8 mouse cellular contexts compared by ENCODE assay signal in the genomic region with DNA sequence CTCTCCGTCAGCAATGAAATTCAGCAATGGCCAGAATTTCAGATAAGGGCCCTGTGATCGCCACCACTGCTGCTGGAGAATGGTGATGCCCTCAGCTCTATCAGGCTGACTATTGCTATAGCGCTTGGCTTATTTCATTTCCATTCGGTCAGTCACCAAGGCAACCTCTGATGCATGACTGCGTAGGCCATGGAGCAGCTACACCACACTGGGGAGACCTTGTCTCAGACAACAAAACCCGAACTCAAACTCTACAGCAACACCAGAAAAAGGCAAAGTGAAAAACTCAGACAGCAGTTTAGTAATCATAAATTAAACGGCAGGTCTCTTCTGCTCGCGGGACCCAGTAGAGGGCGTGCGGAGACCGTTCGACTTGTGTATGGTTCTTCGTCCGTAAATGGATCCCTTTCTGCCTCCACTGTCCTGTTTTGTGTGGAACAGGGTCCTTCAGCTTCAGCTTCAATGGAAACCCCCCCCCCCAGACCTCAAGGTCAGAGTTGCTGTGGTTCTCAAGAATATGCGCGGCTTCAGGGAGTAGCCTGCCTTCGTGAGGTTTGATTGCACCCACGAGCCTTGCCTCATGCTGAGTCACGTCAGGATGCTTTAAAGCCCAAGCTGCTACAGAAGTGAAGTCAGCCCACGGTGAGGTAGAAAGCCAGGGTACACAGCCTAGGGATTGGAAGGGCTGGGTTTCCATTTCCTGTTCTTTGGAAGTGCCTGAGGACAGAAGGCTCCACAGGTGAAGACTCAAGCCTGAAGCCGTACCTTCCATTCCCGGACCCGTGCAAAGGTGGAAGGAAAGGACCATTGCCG. TPM values are rescaled to one million over a fixed set of nuclear protein-coding genes. Genes with fewer than 3 reads are reported as not detected.
DNase-seq lines count a peak whose midpoint lies in the region; ATAC-seq and TF ChIP-seq lines count a peak whose summit lies in the region.

No protein-coding gene starts in this region.

- H3K4me3 ChIP-seq in left cerebral cortex, adult 2 months, result no peak overlapping the region
- no peak overlapping the region; the same call in 1 of the 2 replicates for H3K4me3 ChIP-seq in heart, embryonic 16.5 days (ENCODE audit: low read length)
- no peak overlapping the region for H3K4me3 ChIP-seq in neural tube, embryonic 11.5 days (ENCODE audit: low read depth, low read length)

- no peaks in the 10 kb centered on the region for H3K9me3 ChIP-seq in heart, embryonic 16.5 days (replicated peaks; ENCODE audit: control insufficient read depth, low read length)
- H3K9me3 ChIP-seq in neural tube, embryonic 11.5 days (ENCODE audit: control insufficient read depth, low read length), result no peaks in the 10 kb centered on the region

- peak; percentile 69 for TF ChIP-seq CTCF in left cerebral cortex, adult 2 months (IDR thresholded peaks at IDR 0.05)

- H3K9ac ChIP-seq in heart, embryonic 16.5 days (ENCODE audit: low read length), result no peak overlapping the region
- H3K9ac ChIP-seq in neural tube, embryonic 11.5 days (ENCODE audit: low read length), result no peak overlapping the region; the same call in 1 of the 2 replicates

- 30% methylated on average over 25 of the region's 25 CpGs for WGBS in heart, embryonic 16.5 days
- 31% methylated on average over 25 of the region's 25 CpGs for WGBS in neural tube, embryonic 11.5 days

- no peak for ATAC-seq in heart, embryonic 16.5 days (replicated peaks; ENCODE audit: extremely low read depth, insufficient read depth, low FRiP score)
- ATAC-seq in neural tube, embryonic 11.5 days (ENCODE audit: insufficient read depth, low FRiP score, low TSS enrichment), result no peak
- no peak for ATAC-seq in erythroid progenitor cell, adult 5-6 weeks (replicated peaks; ENCODE audit: low FRiP score, poor library complexity, severe bottlenecking)

- H3K36me3 ChIP-seq in heart, embryonic 16.5 days (ENCODE audit: control insufficient read depth, insufficient read depth), result no peaks in the 10 kb centered on the region
- no peaks in the 10 kb centered on the region for H3K36me3 ChIP-seq in neural tube, embryonic 11.5 days (ENCODE audit: control insufficient read depth, insufficient read depth, low read length)

- peak overlapping the region; percentile 58 for H3K4me2 ChIP-seq in heart, embryonic 16.5 days (ENCODE audit: low read depth, low read length)
- peak overlapping the region; percentile 39 for H3K4me2 ChIP-seq in neural tube, embryonic 11.5 days (ENCODE audit: low read depth)

- H3K27me3 ChIP-seq in heart, embryonic 16.5 days (ENCODE audit: control insufficient read depth, insufficient read depth, low read length), result no peaks in the 10 kb centered on the region
- no peaks in the 10 kb centered on the region for H3K27me3 ChIP-seq in neural tube, embryonic 11.5 days (ENCODE audit: control insufficient read depth, insufficient read depth, low read length)

- intact Hi-C loops in left cerebral cortex, adult 2 months (cut with DNase I), result loop anchor here (1.0 to 5.0 kb wide), 4 partner anchors 150 to 620 kb away; no protein-coding TSS in a partner anchor
- intact Hi-C loops in left cerebral cortex, postnatal 14 days (cut with DNase I), result loop anchor here (1.0 to 5.0 kb wide), 2 partner anchors 246 to 320 kb away; no protein-coding TSS in a partner anchor

- H3K4me1 ChIP-seq in heart, embryonic 16.5 days (ENCODE audit: control insufficient read depth, insufficient read depth, low read length), result 0 out of 2 replicates have a peak, but pooled peaks cover 5% of the 10 kb centered on the region
- H3K4me1 ChIP-seq in neural tube, embryonic 11.5 days (ENCODE audit: control insufficient read depth, insufficient read depth, low read length), result no peaks in the 10 kb centered on the region

- DNase-seq in left cerebral cortex, adult 2 months (ENCODE audit: extremely low spot score in 1 of 2, low spot score in 2 of 2), result peak; percentile 30 to 47
- no peak for DNase-seq in left cerebral cortex, adult 8-10 months (ENCODE audit: low spot score in 2 of 2)
- peak; percentile 81 for DNase-seq in embryo, embryonic 10 days (ENCODE audit: low spot score)
- DNase-seq in left cerebral cortex, postnatal 14 days (ENCODE audit: low spot score in 2 of 2), result peak; percentile 37 to 65
- peak; percentile 71 for DNase-seq in neural tube, embryonic 11.5 days (ENCODE audit: low spot score)
- no peak for DNase-seq in spleen, postnatal 10 days (ENCODE audit: low spot score in 2 of 2)

- no peak overlapping the region for H3K27ac ChIP-seq in left cerebral cortex, adult 2 months
- no peak overlapping the region for H3K27ac ChIP-seq in heart, embryonic 16.5 days (ENCODE audit: low read length)
- no peak overlapping the region for H3K27ac ChIP-seq in neural tube, embryonic 11.5 days (ENCODE audit: low read depth, low read length)

RNA-seq across cellular contexts. Expression of a gene that starts 30.5 kb away (rescaled TPM):
- total RNA-seq in left cerebral cortex, adult 2 months (2021), result under 1 TPM; 0.23 to 0.50 TPM
- under 1 TPM in 3 of 4 experiments, not detected in 1; 0.25 to 0.34 (median 0.26) TPM for total RNA-seq in left cerebral cortex, adult 8-10 months (2022)
- polyA plus RNA-seq in heart, embryonic 16.5 days (2015; fragmentation: Nextera tagmentation; extraction: Ambion mirVana), result 1.9 TPM in 2 replicates
- under 1 TPM; 0.29 to 0.49 TPM for total RNA-seq in left cerebral cortex, postnatal 14 days (2021)
- polyA plus RNA-seq in neural tube, embryonic 11.5 days (2014; fragmentation: Nextera tagmentation; extraction: Ambion mirVana), result 20.2 and 21.0 TPM in 2 replicates
- total RNA-seq in erythroid progenitor cell, adult 5-6 weeks (2015; ENCODE audit: low replicate concordance), result not detected in 2 replicates
- total RNA-seq in erythroid progenitor cell, adult 5-6 weeks (2017; ENCODE audit: low replicate concordance), result not detected in 2 replicates

Comparison
In these comparisons a context has a peak if more than half of its experiments do, and no peak if none do; other contexts are left out.
1. DNase-seq: peak in left cerebral cortex, adult 2 months (2 of 2), embryo, embryonic 10 days (single experiment), left cerebral cortex, postnatal 14 days (2 of 2) and neural tube, embryonic 11.5 days (single experiment); none in left cerebral cortex, adult 8-10 months (0 of 2) and spleen, postnatal 10 days (0 of 2).